Mouse (Mus musculus) G1E (cell line): ENCODE results near the gene Trim9.

Source experiments
- CTCF ChIP-seq: IDR thresholded peaks from 2 replicates; pipeline ENCODE4 v1.5.1; 2012; ENCODE audit warnings: low read depth, low read length, inconsistent platforms, mixed read lengths
- POLR2AphosphoS5 ChIP-seq: IDR thresholded peaks from 2 replicates; pipeline ENCODE4 v1.6.1; 2012; ENCODE audit warnings: low read depth, low read length, inconsistent platforms; ENCODE audit not compliant: insufficient replicate concordance

- TF ChIP-seq CTCF (no peak), POLR2AphosphoS5 (no peak)
These were observed 31.3 kb downstream of the Trim9 start for GRCm38 (mm10) chr12:70316147-70316546.
